ENCODE assay signal across 19 mouse cellular contexts in genomic region chr4:82661215-82661614, GRCm38 (mm10). TPM values are rescaled to one million over a fixed set of nuclear protein-coding genes. Genes with fewer than 3 reads are reported as not detected.
"Had no signal": no experiment of that assay in that cellular context is flagged by ENCODE, and none has a peak within 500 bp of the region (broad histone marks: within the 10 kb centered on the region; RNA-seq: fewer than 3 reads in every experiment).

No protein-coding gene starts in this region.

- H3K4me2 ChIP-seq: lung, embryonic 14.5 days; midbrain, embryonic 12.5 days; neural tube, embryonic 13.5 days; neural tube, embryonic 15.5 days had no signal

- H3K9ac ChIP-seq: lung, embryonic 14.5 days; midbrain, embryonic 12.5 days; neural tube, embryonic 13.5 days; neural tube, embryonic 15.5 days had no signal

- H3K27me3 ChIP-seq: midbrain, embryonic 12.5 days; neural tube, embryonic 13.5 days; neural tube, embryonic 15.5 days had no signal

- H3K4me1 ChIP-seq: midbrain, embryonic 12.5 days had no signal

- DNase-seq: lung, adult 18-20 months; lung, embryonic 14.5 days; lung, postnatal 10 days; lung, postnatal 4 days; midbrain, embryonic 14.5 days; right cerebral cortex, adult 18-20 months; right cerebral cortex, postnatal 25 days; right cerebral cortex, postnatal 4 days; spleen, adult 18-20 months; thymus, adult 18-20 months; thymus, postnatal 14 days; thymus, postnatal 36 days had no signal

- H3K4me3 ChIP-seq: midbrain, embryonic 10.5 days; midbrain, embryonic 12.5 days; myocyte; neural tube, embryonic 13.5 days; neural tube, embryonic 15.5 days had no signal

- H3K9me3 ChIP-seq: midbrain, embryonic 10.5 days; midbrain, embryonic 12.5 days; neural tube, embryonic 13.5 days; neural tube, embryonic 15.5 days had no signal

- H3K27ac ChIP-seq: midbrain, embryonic 10.5 days; midbrain, embryonic 12.5 days; neural tube, embryonic 13.5 days; neural tube, embryonic 15.5 days had no signal

- ATAC-seq: midbrain, embryonic 16.5 days had no signal

- H3K36me3 ChIP-seq: midbrain, embryonic 10.5 days; midbrain, embryonic 12.5 days; neural tube, embryonic 13.5 days; neural tube, embryonic 15.5 days had no signal

RNA-seq across cellular contexts. Expression of gene Nfib, which starts 44.3 kb away (rescaled TPM):
- total RNA-seq: megakaryocyte-erythroid progenitor cell, adult 5-6 weeks had no signal
